Mouse (Mus musculus): ENCODE measurements around the gene Coro1b. TPM values are rescaled to one million over a fixed set of nuclear protein-coding genes. Genes with fewer than 3 reads are reported as not detected.

Coro1b gene
- polyA plus RNA-seq, 1 experiment: 314 TPM

- peaks cover 33% of the 10 kb centered on the region for H3K4me1 ChIP-seq (ENCODE audit: control insufficient read depth, insufficient read depth, low read length)
- TF ChIP-seq POLR2A (IDR thresholded peaks at IDR 0.05; ENCODE audit: borderline replicate concordance, low read depth, low read length): no peak
- TF ChIP-seq CTCF (IDR thresholded peaks at IDR 0.05; ENCODE audit: low read depth, low read length): no peak
- no peak overlapping the region for H3K27ac ChIP-seq (ENCODE audit: insufficient read depth, low read depth, low read length)
- 0 out of 2 replicates have a peak overlapping the region, but pooled peaks have one; percentile 77 for H3K4me3 ChIP-seq (ENCODE audit: insufficient read depth, low read length)
Observed at GRCm38 (mm10) chr19:4119716-4120487, 28.5 kb upstream of the Coro1b start.

DNA sequence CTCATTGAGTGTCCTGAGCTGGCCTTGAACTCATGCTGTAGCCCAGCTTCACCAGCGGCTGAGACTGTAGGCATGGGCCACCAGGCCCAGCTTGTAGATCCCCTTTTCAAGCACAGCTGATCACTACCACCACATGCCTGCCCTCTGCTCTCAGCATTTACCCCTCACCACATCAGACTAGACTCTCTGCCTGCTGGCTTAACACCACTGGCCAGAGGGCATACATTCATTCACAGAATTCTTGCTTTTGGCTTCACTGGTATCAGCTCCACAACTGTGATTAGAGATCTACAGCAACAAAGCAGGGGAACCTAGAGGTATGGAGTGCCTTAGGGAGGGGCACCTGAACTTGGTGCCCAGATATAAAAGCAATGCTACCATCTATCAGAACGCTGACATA is 27.9 kb upstream of the Coro1b start:
- TF ChIP-seq CTCF (IDR thresholded peaks at IDR 0.05; ENCODE audit: low read depth, low read length) (no peak), POLR2A (IDR thresholded peaks at IDR 0.05; ENCODE audit: borderline replicate concordance, low read depth, low read length) (no peak)
- H3K4me3 ChIP-seq (ENCODE audit: insufficient read depth, low read length): peak overlapping the region; percentile 77
- peaks cover 36% of the 10 kb centered on the region for H3K4me1 ChIP-seq (ENCODE audit: control insufficient read depth, insufficient read depth, low read length)
- no peak overlapping the region for H3K27ac ChIP-seq (ENCODE audit: insufficient read depth, low read depth, low read length)

- H3K27ac ChIP-seq (ENCODE audit: insufficient read depth, low read depth, low read length): peak overlapping the region; percentile 84
- H3K4me3 ChIP-seq (ENCODE audit: insufficient read depth, low read length): peak overlapping the region; percentile 77
- peaks cover 36% of the 10 kb centered on the region for H3K4me1 ChIP-seq (ENCODE audit: control insufficient read depth, insufficient read depth, low read length)
Observed at GRCm38 (mm10) chr19:4121097-4121805, 27.2 kb upstream of the Coro1b start.

DNA sequence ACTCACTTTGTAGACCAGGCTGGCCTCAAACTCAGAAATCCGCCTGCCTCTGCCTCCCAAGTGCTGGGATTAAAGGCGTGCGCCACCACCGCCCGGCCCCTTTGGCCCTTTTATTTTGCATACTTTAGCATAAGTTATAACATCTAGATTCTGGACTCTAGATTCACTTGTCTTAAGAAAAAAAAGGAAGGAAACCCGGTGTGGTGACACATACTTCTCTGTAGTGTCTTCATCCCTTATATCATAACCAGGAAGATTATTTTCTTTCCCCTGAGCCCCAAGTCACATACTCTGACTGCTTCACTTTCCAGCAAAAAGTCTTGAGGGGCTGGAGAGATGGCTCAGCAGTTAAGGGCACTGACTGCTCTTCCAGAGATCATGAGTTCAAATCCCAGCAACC is 26.5 kb upstream of the Coro1b start:
- Histone ChIP-seq H3K4me3 (ENCODE audit: insufficient read depth, low read length) (peak overlapping the region; percentile 77; the same call in 1 of the 2 replicates), H3K4me1 (ENCODE audit: control insufficient read depth, insufficient read depth, low read length) (peaks cover 41% of the 10 kb centered on the region), H3K27ac (ENCODE audit: insufficient read depth, low read depth, low read length) (peak overlapping the region; percentile 84)

More at GRCm38 (mm10) chr19:4121097-4121805, 27.2 kb upstream of the Coro1b start:
- TF ChIP-seq CTCF (IDR thresholded peaks at IDR 0.05; ENCODE audit: low read depth, low read length) (no peak), POLR2A (IDR thresholded peaks at IDR 0.05; ENCODE audit: borderline replicate concordance, low read depth, low read length) (no peak)

- H3K4me1 ChIP-seq (ENCODE audit: control insufficient read depth, insufficient read depth, low read length): peaks cover 41% of the 10 kb centered on the region
- no peak overlapping the region for H3K4me3 ChIP-seq (ENCODE audit: insufficient read depth, low read length)
- TF ChIP-seq POLR2A (IDR thresholded peaks at IDR 0.05; ENCODE audit: borderline replicate concordance, low read depth, low read length) (no peak), CTCF (IDR thresholded peaks at IDR 0.05; ENCODE audit: low read depth, low read length) (no peak)
- peak overlapping the region; percentile 84 for H3K27ac ChIP-seq (ENCODE audit: insufficient read depth, low read depth, low read length)
Observed at GRCm38 (mm10) chr19:4122411-4123370, 25.7 kb upstream of the Coro1b start.

GRCm38 (mm10) chr19:4124432-4124831 is 24.0 kb upstream of the Coro1b start:
- Histone ChIP-seq H3K4me3 (ENCODE audit: insufficient read depth, low read length) (no peak overlapping the region), H3K4me1 (ENCODE audit: control insufficient read depth, insufficient read depth, low read length) (peaks cover 41% of the 10 kb centered on the region), H3K27ac (ENCODE audit: insufficient read depth, low read depth, low read length) (peak overlapping the region; percentile 84)
- TF ChIP-seq CTCF (IDR thresholded peaks at IDR 0.05; ENCODE audit: low read depth, low read length) (no peak), POLR2A (IDR thresholded peaks at IDR 0.05; ENCODE audit: borderline replicate concordance, low read depth, low read length) (no peak)

- H3K27ac ChIP-seq (ENCODE audit: insufficient read depth, low read depth, low read length): peak overlapping the region; percentile 34; the same call in 1 of the 2 replicates
- H3K4me1 ChIP-seq (ENCODE audit: control insufficient read depth, insufficient read depth, low read length): peaks cover 38% of the 10 kb centered on the region
- peak overlapping the region; percentile 62 for H3K4me3 ChIP-seq (ENCODE audit: insufficient read depth, low read length)
Observed at GRCm38 (mm10) chr19:4125268-4125667, 23.2 kb upstream of the Coro1b start.

DNA sequence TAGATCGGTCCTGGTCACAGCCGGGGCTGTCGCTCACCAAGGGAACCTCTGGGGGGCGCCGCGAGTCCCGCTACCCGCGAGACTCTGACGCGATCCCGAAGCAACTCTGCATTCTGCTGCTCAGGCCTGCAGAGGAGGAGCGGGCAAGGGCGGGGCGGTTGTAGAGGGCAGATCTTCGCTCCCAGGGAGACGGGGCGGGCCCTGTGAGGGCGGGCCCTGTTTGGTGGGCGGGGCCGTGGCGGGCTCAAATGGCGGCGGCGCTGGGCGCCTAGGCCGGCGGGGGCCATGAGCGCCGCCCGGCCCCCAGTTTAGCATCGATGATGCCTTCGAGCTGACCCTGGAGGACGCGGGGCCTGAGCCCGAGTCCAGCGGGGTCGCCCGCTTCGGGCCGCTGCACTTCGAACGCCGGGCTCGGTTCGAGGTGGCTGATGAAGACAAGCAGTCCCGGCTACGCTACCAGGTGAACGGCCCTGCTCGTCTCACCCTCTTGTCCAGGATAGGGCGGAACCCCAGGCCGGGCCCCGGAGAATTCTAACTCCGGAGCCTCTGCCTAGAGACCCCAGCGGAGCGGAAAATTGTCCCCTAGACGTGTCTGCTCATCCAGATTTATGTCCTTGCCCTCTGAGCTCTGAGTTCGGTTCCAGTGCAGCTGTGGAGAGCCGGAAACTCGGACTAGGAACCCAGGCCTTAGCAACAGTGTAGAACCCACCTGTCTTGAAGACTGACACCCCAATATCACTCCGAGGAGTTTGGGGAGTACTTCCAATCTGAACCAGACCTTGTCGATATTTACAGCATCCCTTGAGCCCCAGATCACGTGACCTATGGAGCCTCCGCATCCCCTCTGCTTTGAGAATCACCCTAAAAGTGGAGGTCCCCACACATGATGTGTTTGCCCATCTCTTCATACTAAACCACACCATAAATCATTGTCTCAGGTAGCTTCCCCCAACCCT is 22.4 kb upstream of the Coro1b start, which contains the start of gene Aip:
Aip (minus strand) TSS at position 118 of the 956 bp plus-strand sequence.
- Histone ChIP-seq H3K4me1 (ENCODE audit: control insufficient read depth, insufficient read depth, low read length) (peaks cover 31% of the 10 kb centered on the region), H3K27ac (ENCODE audit: insufficient read depth, low read depth, low read length) (peak within 1 kb of the TSS; percentile 34; the same call in 1 of the 2 replicates), H3K4me3 (ENCODE audit: insufficient read depth, low read length) (peak within 1 kb of the TSS; percentile 75)
- TF ChIP-seq CTCF (IDR thresholded peaks at IDR 0.05; ENCODE audit: low read depth, low read length): no peak
- TF ChIP-seq POLR2A (IDR thresholded peaks at IDR 0.05; ENCODE audit: borderline replicate concordance, low read depth, low read length): peak; percentile 87; the same call in 1 of the 2 replicates
